Mouse (Mus musculus) small intestine, adult 2 months (tissue): Measurements from ENCODE around the gene Tmem231.

Experiments used
- CTCF ChIP-seq: fragments of 200-500 bp; IDR thresholded peaks from 2 replicates; pipeline ENCODE4 v1.5.1; 2012; ENCODE audit warnings: low read depth, mild to moderate bottlenecking, control low read depth, inconsistent platforms, low read length, moderate library complexity, mixed read lengths; ENCODE audit not compliant: insufficient replicate concordance, insufficient read length; ENCODE audit errors: extremely low read depth
- POLR2A ChIP-seq: fragments of 200-500 bp; IDR thresholded peaks from 2 replicates; pipeline ENCODE4 v1.6.1; 2012; ENCODE audit warnings: low read depth, mild to moderate bottlenecking, control low read depth, inconsistent platforms, low read length, moderate library complexity

GRCm38 (mm10) chr8:111961330-111961729, 27.6 kb upstream of the Tmem231 start:
- TF ChIP-seq POLR2A = no peak
- TF ChIP-seq CTCF = no peak
